Mouse (Mus musculus): ENCODE measurements at regions not wholly inside any gene's neighbourhood (a gene's known extent, or its start where the extent isn't known, plus 50 kb on each side); places are given as distances from the start of the nearest gene placed in this dataset.

DNA sequence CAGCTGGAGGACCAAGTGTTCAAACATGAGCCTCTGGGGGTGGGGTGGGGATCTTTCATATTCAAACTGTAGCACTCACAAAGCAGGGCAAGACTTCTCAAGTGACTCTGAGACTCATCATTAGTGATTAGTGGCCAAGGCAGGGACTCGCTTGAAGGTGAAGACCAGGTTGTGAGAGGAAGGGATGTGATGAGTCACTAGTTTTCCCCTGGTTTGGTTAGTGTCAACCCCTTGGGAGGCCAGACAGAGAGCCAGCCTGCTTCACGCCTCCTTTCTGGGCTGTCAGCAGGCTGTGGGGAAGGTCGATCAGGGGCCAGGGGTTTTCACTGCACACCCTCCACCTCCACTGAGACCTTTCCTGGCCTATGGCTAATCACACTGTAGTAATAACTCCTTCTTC, 65.2 kb downstream of the Slc30a10 start:
- no peak for DNase-seq (ENCODE audit: low read depth, low spot score)

DNA sequence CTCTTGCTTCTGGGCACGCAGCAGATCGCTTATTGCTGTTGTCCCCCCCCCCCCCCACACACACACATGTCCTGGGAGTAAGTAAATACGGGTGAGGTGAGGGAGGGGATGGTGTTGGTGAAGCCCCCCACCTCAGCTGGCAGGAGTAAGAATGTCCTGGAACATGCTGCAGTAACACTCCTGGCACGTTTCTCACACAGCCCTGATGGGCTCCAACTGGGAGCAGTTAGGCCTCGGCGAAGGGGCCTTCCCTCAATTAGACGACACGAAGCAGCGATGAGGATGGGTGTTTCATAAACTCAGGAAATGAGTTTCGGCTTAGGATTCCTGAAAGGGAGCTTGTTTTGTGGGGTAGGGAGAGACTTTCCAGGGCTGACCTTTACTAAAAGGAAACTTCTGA, 69.4 kb downstream of the Slc30a10 start:
- DNase-seq (ENCODE audit: low read depth, low spot score): no peak

DNA sequence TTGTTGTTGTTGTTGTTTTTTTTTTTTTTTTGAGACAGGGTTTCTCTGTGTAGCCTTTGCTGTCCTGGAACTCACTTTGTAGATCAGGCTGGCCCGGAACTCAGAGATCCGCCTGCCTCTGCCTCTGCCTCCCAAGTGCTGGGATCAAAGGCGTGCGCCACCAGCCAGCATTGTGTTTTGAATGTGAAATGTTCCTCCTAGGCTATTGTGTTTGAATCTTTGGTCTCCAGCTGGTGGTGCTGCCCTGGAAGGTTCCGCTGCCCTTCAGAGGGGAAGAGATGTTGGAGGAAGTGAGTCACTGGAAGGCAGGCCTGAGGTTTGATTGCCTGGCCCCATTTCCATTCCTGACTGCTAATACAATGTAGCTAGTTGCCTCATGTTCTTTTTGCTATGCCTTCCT, 78.8 kb downstream of the Slc30a10 start:
- DNase-seq (ENCODE audit: low read depth, low spot score): peak; percentile 94

DNA sequence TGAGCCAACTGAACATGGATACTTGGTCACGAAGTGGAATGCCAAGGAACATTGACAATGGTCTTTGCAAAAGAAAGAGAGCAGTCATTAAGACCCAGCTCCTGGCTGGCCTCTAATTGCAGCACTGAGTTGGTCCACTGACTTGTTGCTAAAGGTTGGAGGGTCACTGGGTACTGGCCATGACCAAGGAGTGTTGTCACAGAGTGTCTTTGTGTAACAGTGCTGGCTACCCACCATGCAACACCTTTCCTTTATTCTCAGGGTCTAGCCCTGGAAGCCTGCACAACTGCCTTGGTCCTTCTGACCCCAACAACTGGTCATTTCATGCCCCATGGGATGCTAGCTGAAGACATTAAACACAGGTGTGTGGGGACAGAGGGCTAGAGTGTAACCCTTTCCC, 79.5 kb downstream of the Slc30a10 start:
- DNase-seq (ENCODE audit: low read depth, low spot score): no peak

DNA sequence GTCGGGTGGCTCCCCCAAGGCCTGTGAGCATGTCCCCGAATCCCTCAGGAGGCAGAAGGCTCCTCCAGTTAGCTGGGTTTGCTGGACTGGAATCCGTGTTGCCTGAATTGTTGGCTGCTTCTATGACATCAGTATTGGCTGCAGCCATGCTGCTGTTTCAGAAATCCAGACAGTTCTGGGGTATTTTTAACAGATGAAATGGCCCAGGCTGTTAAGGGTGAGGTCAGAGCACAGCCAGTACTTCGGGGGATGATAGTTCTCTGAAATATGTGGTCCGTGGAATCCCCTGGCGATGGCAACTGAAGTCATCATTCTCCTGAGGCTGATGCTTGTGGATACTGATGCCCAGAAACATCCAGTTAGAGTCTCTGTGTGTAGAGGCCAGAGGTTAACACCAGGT, 80.7 kb downstream of the Slc30a10 start:
- no peak for DNase-seq (ENCODE audit: low read depth, low spot score)

DNA sequence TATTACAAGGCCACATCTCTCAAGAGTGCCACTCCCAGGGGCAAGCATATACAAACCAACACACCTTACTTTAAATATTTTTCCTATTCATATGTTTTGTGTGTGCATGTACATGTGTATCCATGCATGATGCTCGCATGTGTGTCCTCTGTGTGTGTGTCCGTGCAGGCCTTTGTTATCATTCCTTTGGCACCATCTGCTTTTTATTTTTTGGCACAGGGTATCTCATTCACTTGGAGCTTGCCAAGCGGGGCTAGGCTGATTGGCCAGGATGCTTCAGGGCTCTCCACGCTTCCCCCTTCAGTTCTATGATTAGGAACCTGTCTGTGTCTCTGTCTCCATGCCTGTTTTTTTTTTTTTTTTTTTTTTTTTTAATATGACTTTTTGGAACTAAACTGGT, 82.6 kb downstream of the Slc30a10 start:
- DNase-seq (ENCODE audit: low read depth, low spot score): no peak

DNA sequence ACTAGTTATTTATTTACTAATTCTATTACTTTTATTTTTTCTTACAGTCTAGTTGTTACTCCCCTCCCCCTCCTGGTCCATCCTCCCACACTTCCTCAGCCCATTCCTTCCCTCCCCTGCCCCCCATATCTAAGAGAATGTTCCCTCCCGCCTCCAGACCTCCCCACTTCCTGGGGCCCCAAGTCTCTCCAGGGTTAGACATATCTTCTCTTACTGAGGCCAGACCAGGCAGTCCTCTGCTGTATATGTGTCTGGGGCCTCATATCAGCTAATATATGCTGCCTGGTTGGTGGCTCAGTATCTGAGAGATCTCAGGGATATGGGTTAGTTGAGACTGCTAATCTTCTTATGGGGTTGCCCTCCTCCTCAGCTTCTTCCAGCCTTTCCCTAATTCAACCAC, 84.8 kb downstream of the Slc30a10 start:
- DNase-seq (ENCODE audit: low read depth, low spot score): no peak

DNA sequence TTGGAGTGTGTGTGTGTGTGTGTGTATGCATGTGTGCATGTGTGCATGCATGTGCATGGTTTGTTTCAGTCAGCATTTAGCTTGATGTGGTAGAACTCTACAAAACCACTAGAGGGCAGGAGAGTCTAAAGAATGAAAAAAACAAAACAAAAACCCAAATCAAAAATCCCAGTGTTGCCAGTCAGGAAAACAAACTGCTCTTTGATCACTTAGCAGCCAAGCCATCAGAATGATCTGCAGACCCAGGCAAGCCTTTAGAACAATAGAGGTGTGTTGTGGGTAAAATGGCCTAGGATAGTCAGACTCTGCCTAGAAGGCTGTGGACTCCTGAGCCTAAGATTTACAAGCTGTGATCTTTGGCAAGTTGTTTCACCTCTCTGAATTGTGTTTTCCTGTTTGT, 91.7 kb downstream of the Slc30a10 start:
- DNase-seq (ENCODE audit: low read depth, low spot score): peak; percentile 66

DNA sequence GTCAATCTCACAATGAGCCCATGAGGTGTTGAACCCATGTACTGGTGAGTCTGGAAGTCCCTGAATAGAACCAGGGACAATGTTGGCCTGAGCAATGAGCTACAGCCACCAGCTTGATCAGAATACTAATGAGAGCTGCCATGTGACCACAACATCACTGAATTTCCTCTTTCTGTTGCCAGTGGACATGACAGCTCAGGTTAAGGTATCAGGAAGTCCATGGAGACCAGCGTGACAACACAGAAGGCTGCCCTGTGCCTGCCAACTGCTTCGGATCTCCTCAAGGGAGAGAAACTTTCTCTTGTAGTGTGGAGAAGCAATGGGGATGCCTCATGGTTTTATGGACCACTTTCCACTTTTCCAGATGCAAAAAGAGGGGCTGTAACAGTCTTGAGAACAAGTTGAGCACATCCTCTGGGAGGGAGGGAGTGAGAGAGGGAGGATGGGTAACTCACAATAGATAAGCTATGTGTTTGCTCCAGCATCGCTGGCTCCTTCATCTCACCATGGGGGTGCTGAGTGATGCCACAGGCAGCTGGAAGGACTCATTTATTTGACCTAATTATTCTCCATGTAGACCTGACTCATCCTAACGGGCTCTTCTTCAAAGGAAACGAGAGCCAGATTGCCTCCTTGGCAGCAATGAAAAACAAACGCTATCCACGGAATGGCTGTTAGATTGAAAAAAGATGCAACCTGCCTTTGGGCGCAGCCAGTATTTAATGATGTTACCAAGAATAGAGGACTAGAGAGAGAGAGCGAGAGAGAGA, 118.3 kb downstream of the Slc30a10 start:
- no peak for DNase-seq (ENCODE audit: low read depth, low spot score)

DNA sequence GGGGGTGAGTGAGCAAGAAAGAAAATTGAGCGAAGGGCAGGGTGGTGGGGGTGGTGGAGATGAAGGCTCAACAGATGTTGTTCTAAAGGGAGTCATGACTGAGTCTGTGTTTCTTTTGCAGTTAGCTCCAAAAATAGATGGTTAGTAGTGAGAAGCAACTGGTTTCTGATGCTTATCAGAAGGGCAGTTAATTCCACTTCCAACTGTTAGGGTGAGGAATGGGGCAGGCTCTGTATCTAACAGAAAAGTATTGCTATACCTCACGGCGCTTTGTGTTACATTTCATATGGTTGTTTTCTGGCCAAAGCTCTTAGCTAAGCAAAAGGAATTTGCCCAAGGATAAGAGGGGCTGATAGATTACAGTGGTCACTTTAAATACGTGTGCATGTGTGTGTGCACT, 120.3 kb downstream of the Slc30a10 start:
- DNase-seq (ENCODE audit: low read depth, low spot score): no peak

DNA sequence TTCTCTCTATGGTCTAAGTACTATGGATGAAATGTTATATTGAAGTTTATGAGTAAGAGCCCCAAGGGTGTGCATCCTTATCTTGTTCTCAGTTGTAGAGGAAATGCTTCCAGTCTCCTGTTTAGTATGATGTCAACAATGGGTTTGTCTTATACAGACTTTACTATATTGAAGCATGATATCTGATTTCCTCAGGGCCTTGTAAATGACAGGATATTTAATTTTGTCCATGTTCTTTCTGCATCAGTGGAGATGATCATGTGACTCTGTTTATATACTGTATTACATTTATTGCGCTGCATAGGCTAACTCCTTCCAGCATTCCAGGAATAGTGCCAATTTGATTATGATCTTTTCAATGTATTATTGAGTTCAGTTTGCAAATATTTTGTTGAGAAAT, 125.2 kb downstream of the Slc30a10 start:
- DNase-seq (ENCODE audit: low read depth, low spot score): no peak

DNA sequence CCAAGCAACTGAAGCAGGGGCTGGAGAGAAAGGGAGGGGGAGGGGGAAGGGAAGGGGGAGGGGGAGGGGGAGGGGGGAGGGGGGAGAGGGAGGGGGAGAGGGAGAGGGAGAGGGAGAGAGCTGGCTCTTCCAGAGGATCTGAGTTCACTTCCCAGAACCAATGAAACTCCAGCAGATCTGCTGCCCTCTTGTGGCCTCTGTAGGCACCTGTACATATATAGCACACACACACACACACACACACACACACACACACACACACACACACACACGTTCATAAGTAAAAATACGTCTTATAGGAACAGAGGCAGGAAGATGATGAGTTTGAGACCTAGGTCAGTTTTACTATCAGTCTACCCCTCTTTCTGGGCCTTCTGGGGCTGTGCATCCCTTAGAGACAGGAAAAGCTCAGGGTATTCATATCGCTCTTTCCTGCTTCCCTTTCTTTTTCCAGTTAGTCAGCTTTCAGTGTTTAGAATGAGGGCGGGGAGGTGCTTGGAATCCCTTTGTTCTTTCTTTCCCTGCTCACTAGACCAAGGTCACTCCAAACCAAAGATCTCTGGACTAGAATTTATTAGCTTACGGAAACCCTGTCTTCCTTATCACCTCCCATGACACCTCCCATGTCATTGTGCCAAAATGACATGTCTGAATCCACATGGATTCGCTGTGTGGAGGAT, 130.7 kb downstream of the Slc30a10 start:
- DNase-seq (ENCODE audit: low read depth, low spot score): peak; percentile 81

DNA sequence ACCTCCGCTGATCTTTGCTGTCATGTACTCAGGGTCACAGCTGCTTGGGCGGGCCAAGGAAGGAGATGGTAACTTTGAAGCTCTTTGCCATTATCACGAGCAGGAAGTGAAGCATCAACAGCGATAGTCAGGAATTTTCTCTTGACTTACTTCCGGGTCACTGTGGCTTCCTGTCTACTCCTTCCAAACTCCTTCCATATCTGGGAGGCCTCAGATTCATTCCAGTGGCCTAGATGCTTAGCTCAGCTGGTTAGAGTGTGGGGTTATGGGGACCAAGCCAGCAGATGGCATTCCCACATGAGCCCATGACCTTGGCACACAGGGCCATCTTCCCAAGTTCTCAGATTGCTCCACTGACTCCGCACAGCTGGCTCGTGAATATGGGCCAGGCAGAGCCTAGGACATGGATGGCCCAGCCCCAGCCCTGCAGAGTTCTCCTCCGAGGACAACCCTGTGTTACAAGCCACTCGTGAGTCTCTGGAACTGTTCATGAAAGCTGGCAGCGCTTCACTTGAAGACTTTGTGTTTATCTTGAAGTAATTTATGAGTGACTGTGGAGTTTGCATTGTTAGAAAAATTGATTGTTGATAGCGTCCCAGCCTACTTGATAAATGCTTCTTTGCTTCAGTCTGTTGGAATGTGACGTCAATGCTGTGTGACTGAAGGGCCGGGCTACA, 133.2 kb downstream of the Slc30a10 start:
- DNase-seq (ENCODE audit: low read depth, low spot score): peak; percentile 20

DNA sequence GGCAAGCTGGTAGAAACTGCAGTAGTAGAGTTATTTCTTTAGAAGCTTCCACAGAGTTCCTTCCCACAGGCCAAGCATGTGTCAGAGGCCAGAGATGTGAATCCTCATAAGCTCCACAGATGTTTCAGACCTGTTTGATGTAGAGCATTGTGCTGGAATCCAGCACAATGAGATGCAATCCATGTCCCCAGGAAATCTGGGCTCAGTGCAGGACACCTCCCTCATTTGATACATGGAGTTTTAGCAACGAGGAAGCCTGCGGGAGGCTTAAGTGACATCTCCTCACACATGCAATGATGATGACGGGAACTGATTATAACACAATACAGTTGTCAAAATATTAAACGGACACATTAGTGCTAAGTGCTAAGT, 133.7 kb downstream of the Slc30a10 start:
- DNase-seq (ENCODE audit: low read depth, low spot score): no peak

DNA sequence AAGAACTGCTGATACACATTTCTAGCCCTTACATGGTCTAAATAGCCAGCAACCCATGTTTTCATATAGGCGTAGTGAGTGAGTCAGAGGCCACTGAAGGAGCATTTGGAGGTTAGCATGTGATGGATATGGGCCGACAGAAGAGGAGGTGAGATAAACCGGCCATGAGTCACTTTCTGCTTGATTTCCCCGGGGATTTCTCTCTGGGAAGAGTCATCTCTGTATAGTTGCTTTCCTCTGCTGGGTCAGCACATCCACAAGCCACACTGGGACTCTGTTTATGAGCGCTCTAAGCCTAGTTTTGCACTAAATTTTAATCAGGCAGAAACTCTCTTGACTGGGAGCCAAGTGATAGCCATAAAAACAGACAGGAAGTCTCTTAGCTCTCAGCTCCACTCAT, 142.2 kb downstream of the Slc30a10 start:
- no peak for DNase-seq (ENCODE audit: low read depth, low spot score)

DNA sequence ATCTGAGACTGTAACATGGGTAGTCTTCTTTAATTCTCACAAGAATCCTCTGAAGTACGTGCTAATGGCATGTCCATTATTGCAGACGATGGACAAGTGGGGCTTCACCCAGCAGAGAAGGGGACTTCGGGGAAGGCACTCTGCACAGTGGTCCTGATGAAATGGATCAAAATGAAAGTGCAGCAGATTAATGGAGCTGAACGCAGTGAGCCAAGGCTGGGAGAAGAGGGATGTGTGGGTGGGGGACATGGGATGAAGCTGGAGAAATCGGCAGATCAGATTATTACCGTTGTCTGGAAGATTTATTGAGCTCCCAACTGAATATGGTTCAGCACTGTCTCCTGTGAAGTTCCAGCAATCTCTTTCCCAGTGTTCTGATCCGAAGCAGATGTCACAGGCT, 143.9 kb downstream of the Slc30a10 start:
- no peak for DNase-seq (ENCODE audit: low read depth, low spot score)

DNA sequence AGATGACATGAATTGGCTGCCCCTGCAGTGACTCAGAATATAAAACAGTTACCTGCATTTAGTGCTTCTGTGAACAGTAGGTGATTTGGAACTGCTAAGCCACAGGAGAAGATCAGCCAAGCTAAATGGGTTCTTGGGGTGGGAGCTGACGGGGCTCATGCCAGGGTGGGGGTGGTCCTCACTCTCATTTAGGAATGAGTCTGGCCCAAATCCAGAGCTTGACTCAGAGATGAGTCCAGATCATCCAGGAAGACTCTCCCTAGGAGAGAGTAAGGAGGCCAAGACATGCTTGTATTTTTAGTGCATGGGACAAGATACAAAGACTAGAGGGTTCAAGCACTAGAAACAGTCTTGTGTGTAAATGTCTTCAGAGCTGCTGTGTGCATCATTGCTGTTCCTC, 146.5 kb downstream of the Slc30a10 start:
- DNase-seq (ENCODE audit: low read depth, low spot score): no peak

DNA sequence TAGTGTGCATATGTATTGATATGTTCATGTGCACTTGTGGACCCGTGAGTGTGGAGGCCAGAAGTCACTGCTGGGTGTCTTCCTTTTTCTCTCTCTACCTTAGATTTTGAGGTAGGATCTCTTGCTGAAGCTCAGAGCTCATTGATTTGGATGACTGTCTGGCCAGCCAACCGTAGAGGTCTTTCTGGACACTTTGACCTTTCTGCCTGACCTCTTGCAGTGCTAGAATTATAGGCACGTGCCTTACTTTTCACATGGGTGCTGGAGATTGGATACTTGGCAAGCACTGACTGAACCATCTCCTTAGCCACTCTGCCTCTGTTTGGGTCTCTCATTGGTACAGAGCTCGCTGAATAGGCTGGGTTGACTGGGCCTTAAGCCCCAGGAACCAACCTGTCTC, 151.3 kb downstream of the Slc30a10 start:
- DNase-seq (ENCODE audit: low read depth, low spot score): no peak

DNA sequence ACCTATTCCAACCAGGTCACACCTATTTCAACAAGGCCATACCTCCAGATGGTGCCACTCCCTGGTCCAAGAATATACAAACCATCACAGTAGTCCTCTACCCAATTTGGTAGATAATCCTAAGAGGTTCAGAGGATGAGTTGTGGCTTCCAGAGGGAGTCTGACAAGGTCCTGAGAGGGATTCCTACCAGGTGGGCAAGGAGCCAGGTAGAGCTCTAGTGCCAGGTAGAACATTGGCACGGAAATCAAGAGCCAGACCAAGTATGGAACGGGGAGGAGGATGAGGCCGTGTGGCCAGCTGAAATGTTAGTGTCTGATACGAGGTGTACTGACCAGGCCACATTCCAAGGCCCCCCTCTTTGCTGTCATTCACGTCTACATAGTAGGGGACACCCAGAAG, 153.0 kb downstream of the Slc30a10 start:
- DNase-seq (ENCODE audit: low read depth, low spot score): no peak

DNA sequence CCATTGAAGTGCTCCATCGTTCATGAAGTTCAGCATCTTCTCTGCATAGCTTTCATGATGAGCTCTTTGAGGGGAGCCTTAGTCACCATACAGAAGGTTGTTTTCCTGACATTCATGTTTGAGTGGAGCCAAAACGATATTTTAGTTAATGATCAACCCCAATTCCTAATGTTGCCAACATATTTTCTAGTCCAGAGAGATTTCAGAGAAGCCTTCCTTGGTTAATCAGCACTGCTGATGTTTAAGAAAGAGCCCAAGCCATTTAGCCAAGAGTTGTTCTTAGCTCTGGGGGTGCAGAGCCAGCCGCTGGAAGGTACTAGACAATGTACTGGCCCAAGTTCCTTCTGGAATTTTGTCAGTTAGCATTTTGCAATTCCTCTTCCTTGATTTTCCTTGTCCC, 153.8 kb downstream of the Slc30a10 start:
- no peak for DNase-seq (ENCODE audit: low read depth, low spot score)

DNA sequence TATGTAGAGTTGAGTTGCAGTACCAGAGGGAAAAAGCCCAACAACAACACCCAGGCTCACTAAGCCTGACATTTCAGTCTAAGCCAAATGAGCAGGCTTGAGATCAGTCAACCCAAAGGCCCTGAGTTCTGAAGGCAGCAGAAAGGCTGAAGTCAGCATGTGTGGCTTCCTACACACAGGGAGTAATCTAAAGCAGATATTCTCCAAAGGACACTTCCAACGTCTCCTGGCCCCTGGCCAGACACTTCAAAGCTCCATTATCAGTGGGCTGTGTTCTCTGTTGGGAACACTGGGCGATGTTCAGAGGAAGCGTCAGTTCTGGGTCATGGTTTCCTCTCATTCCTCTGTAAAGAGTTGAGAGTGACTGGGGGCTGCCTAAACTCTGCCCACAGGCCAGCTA, 155.9 kb downstream of the Slc30a10 start:
- DNase-seq (ENCODE audit: low read depth, low spot score): no peak

DNA sequence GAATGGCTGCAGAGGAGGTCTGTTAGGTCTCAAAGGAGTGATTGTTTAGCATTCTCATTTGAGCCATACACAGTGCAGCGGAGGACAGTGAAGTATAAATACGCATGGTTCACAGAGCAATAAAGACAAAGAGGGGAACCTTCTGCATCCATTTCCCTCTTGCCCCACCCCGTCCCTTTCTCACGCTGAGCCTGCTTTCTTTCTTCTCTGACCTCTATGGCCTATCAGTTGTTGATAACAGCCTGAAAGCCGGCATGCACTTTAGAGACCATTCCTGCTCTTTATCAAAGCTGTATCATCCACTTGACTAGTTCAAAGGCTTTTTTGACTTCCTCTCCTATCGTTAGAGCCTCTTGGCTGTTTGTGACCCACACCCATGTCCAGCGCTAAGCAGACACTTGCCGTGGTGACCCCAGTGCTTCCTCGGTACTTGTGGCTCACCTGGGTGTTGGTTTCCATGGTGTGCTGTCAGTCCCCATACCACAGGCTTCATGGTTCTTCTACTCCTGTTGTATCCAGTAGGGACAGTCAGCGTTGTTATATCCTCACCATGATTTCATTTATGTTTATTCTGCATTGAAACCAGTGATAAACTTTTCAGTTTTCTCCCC, 161.3 kb downstream of the Slc30a10 start:
- DNase-seq (ENCODE audit: low read depth, low spot score): peak; percentile 25

DNA sequence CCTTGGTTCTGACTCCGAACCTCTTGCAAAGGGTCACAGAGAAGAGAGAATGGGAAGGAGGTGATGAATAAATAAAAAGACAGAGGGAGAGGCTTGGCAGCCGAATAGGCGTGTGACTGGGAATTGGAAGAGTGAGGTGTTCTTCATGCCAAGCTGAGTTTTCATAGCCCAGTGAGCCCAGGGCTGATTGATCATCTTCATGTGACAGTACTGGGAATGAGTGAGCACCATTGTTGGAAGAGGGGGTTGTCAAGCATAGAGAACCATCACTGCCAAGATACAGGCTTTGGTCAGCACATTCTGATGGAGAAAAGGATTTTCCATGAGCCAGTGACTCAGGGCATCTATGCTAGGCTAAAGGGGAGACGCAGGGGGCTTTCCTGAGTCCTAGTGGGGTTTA, 163.0 kb downstream of the Slc30a10 start:
- DNase-seq (ENCODE audit: low read depth, low spot score): no peak
